Mouse (Mus musculus) midbrain, embryonic 12.5 days (tissue): ENCODE results near the gene Cldn6. TPM values are rescaled to one million over a fixed set of nuclear protein-coding genes. Genes with fewer than 3 reads are reported as not detected.

Experiments used
- ATAC-seq: fragments of 200-750 bp; cut with Nextera tagmentation; 2 replicates; pipeline ENCODE4 v1.8.0; 2017; ENCODE audit warnings: low read depth, moderate TSS enrichment, moderate library complexity; ENCODE audit not compliant: low FRiP score
- H3K27ac ChIP-seq: fragments of 300-500 bp; sonication (generic); replicated peaks from 2 replicates; pipeline ENCODE4 v1.5.1; 2016; ENCODE audit warnings: mild to moderate bottlenecking
- H3K27me3 ChIP-seq: fragments of 300-500 bp; sonication (generic); 2 replicates; pipeline ENCODE4 v1.6.1; 2016; ENCODE audit warnings: mild to moderate bottlenecking
- H3K36me3 ChIP-seq: fragments of 300-500 bp; sonication (generic); 2 replicates; pipeline ENCODE4 v1.6.1; 2016
- H3K4me1 ChIP-seq: fragments of 300-500 bp; sonication (generic); 2 replicates; pipeline ENCODE4 v1.6.1; 2016
- H3K4me2 ChIP-seq: fragments of 300-500 bp; sonication (generic); replicated peaks from 2 replicates; pipeline ENCODE4 v1.6.1; 2016; ENCODE audit warnings: mild to moderate bottlenecking, moderate library complexity
- H3K4me3 ChIP-seq: fragments of 300-500 bp; sonication (generic); 2 replicates; pipeline ENCODE4 v1.5.1; 2016; ENCODE audit warnings: mild to moderate bottlenecking
- H3K9ac ChIP-seq: fragments of 300-500 bp; sonication (generic); replicated peaks from 2 replicates; pipeline ENCODE4 v1.6.1; 2016; ENCODE audit warnings: mild to moderate bottlenecking, moderate library complexity
- H3K9me3 ChIP-seq: fragments of 300-500 bp; sonication (generic); 2 replicates; pipeline ENCODE4 v1.6.1; 2016; ENCODE audit warnings: mild to moderate bottlenecking
- WGBS: fragments of 180-500 bp; shearing (Covaris S2); methylation state at CpG from one replicate; pipeline ENCODE4 v1.1.7; 2016; 5-methylcytosine and 5-hydroxymethylcytosine counted together
- polyA plus RNA-seq: library from polyadenylated mRNA; unstranded; fragments of >200 nt; fragmentation: Nextera tagmentation; extraction: Ambion mirVana; gene quantifications from 2 replicates; pipeline ENCODE4 v1.2.1, GENCODE M21; 2016

Cldn6 gene
- polyA plus RNA-seq, 1 experiment from 2014 or later, result 2.8 TPM

DNA sequence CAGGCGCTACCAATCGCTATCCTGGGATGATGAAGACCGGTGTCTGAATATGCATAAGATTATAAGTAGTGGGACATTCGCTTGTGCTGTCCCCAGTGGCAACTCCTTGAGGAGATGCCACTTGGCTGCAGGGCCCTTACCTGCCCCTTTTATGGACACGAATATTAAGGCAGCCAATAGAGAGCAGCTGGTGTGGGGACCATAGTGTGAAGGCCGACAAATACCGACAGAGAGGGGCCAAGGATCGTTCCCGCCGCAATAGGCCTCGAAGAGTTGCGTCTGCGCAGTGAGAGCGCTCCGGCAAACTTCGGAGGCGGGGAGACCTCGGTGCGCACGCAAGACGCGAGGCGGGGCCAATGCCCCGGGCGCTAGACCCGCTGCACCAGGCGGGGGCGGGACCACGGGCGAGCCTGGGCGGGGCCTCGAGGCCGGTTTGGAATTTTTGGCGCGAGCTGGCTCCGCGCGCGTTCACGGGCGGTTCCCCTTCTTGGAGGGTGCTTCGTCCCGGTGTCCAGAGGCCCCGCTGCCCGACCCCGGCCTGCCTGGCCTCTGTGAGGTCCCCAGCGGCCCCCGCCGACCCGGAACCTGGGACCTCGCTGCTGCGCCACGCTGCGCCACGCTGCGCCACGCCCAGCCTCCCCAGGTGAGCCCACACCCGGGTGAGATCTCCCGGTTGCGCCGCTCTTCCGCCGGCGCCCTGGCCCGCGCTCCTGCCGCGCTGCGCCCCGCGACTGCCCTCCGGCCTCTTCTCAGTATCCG, 47.1 kb downstream of the Cldn6 start, which contains the start of gene Pkmyt1:
Gene Pkmyt1 (plus strand): TSS at position 338 of the 759 bp plus-strand sequence.
- ATAC-seq, result peak; percentile 94
- 2% methylated on average over 65 of the region's 73 CpGs for WGBS
- H3K27ac ChIP-seq, result peak within 1 kb of the TSS; percentile 65

DNA sequence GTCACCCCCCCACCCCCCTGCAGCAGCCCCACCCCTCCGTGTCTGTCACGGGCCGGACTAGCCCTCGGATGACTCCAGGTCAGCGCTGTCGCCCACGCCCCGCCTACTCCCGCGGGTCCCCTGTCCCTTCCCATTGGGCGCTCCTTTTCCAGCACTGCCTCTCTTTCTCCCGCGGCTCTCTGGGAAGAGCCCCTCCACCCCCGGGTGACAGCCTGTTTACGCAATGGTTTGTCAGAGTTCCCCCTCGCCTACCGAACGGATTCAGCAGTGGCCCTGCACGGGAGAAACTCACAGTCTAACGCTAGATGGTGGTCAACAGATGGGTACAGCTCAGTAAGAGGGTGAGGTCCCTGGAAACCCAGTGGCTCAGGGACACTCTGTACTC, 47.7 kb downstream of the Cldn6 start:
- peak; percentile 78 for ATAC-seq
- WGBS, result 1% methylated on average over 19 of the region's 20 CpGs
- no peaks in the 10 kb centered on the region for H3K9me3 ChIP-seq
- peak overlapping the region; percentile 93 for H3K4me3 ChIP-seq
- H3K36me3 ChIP-seq, result no peaks in the 10 kb centered on the region
- H3K27me3 ChIP-seq, result no peaks in the 10 kb centered on the region
- H3K4me1 ChIP-seq, result peaks cover 14% of the 10 kb centered on the region
- H3K27ac ChIP-seq, result peak overlapping the region; percentile 65
- peak overlapping the region; percentile 76 for H3K9ac ChIP-seq
- peak overlapping the region; percentile 95 for H3K4me2 ChIP-seq

More for the DNA sequence above, 47.1 kb downstream of the Cldn6 start, which contains the start of gene Pkmyt1:
- no peaks in the 10 kb centered on the region for H3K9me3 ChIP-seq
- no peaks in the 10 kb centered on the region for H3K27me3 ChIP-seq
- no peaks in the 10 kb centered on the region for H3K36me3 ChIP-seq
- H3K4me1 ChIP-seq, result peaks cover 14% of the 10 kb centered on the region
- H3K9ac ChIP-seq, result peak within 1 kb of the TSS; percentile 76
- H3K4me2 ChIP-seq, result peak within 1 kb of the TSS; percentile 95
- peak within 1 kb of the TSS; percentile 93 for H3K4me3 ChIP-seq

DNA sequence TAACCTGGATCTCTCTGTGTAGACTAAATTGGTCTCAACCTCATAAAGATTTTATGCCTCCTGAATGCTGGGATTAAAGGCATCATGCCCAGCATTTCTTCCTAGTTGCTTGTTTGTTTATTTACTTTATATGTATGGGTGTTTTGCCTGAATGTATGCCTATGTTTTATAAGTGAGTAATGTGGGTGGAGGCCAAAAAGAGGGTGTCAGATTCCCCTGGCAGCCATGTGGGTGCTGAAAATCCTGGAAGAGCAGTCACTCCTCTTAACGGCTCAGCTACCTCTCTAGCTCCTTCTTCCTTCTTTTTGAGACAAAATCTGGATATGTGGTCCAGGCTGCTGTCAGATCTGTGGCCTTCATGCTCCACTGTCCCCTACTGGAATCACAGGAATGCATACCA, 51.4 kb downstream of the Cldn6 start:
- peaks cover 14% of the 10 kb centered on the region for H3K4me1 ChIP-seq
- no peak overlapping the region for H3K4me2 ChIP-seq
- H3K36me3 ChIP-seq, result peaks cover 17% of the 10 kb centered on the region
- no peak for ATAC-seq
- no peak overlapping the region for H3K9ac ChIP-seq
- WGBS, result 82% methylated on average over 1 of the region's 1 CpGs
- H3K4me3 ChIP-seq, result no peak overlapping the region
- H3K27ac ChIP-seq, result no peak overlapping the region
- H3K9me3 ChIP-seq, result no peaks in the 10 kb centered on the region
- no peaks in the 10 kb centered on the region for H3K27me3 ChIP-seq

Other genes with a start within 250 kb of the Cldn6 start
- gene Vmn2r117, start 199.6 kb upstream of the Cldn6 start, polyA plus RNA-seq, result not detected in 2 replicates
- 21.8 and 22.4 TPM in 2 replicates for gene Zfp213, start 115.0 kb upstream of the Cldn6 start, polyA plus RNA-seq
- gene Zfp13, start 79.8 kb upstream of the Cldn6 start, polyA plus RNA-seq, result 24.1 and 25.9 TPM in 2 replicates
- gene Zscan10, start 78.4 kb upstream of the Cldn6 start, polyA plus RNA-seq, result 0.16 TPM in 1 of 2 replicates, not detected in the other
- 1.5 and 1.7 TPM in 2 replicates for gene Mmp25, start 34.0 kb upstream of the Cldn6 start, polyA plus RNA-seq
- gene Bicdl2, start 18.7 kb upstream of the Cldn6 start, polyA plus RNA-seq, result 0.14 and 0.26 TPM in 2 replicates
- gene Hcfc1r1, start 5.7 kb upstream of the Cldn6 start, polyA plus RNA-seq, result 52.2 and 52.8 TPM in 2 replicates
- 46.7 and 48.5 TPM in 2 replicates for gene Thoc6, start 5.4 kb upstream of the Cldn6 start, polyA plus RNA-seq
- gene Tnfrsf12a, start 1.8 kb upstream of the Cldn6 start, polyA plus RNA-seq, result 2.2 and 2.5 TPM in 2 replicates
- 0.84 TPM in 2 replicates for gene Cldn9, start 4.8 kb downstream of the Cldn6 start, polyA plus RNA-seq
- 0.14 TPM in 1 of 2 replicates, not detected in the other for gene 1520401A03Rik, start 43.5 kb downstream of the Cldn6 start, polyA plus RNA-seq
- 36.9 and 40.8 TPM in 2 replicates for gene Pkmyt1, start 47.1 kb downstream of the Cldn6 start, polyA plus RNA-seq
- gene Paqr4, start 61.6 kb downstream of the Cldn6 start, polyA plus RNA-seq, result 40.4 and 41.2 TPM in 2 replicates
- 1.2 and 1.5 TPM in 2 replicates for gene Kremen2, start 66.6 kb downstream of the Cldn6 start, polyA plus RNA-seq
- 212 and 220 TPM in 2 replicates for gene Flywch1, start 92.4 kb downstream of the Cldn6 start, polyA plus RNA-seq
- gene Flywch2, start 106.8 kb downstream of the Cldn6 start, polyA plus RNA-seq, result 33.6 and 37.2 TPM in 2 replicates
- 736 and 744 TPM in 2 replicates for gene Srrm2, start 111.3 kb downstream of the Cldn6 start, polyA plus RNA-seq
- gene Elob, start 149.9 kb downstream of the Cldn6 start, polyA plus RNA-seq, result 1,125 and 1,165 TPM in 2 replicates
- gene Prss33, start 156.8 kb downstream of the Cldn6 start, polyA plus RNA-seq, result 0.48 and 0.76 TPM in 2 replicates
- gene Prss32, start 164.6 kb downstream of the Cldn6 start, polyA plus RNA-seq, result not detected in 2 replicates
- gene Prss41, start 164.9 kb downstream of the Cldn6 start, polyA plus RNA-seq, result 0.82 and 0.91 TPM in 2 replicates
- gene Prss21, start 188.8 kb downstream of the Cldn6 start, polyA plus RNA-seq, result not detected in 2 replicates
- gene Dcpp1, start 201.6 kb downstream of the Cldn6 start, polyA plus RNA-seq, result not detected in 2 replicates
- gene Dcpp2, start 201.6 kb downstream of the Cldn6 start, polyA plus RNA-seq, result not detected in 2 replicates
- gene Dcpp3, start 238.2 kb downstream of the Cldn6 start, polyA plus RNA-seq, result not detected in 2 replicates